Mouse (Mus musculus) limb, embryonic 12.5 days (tissue): ENCODE measurements around the gene Atmin. TPM values are rescaled to one million over a fixed set of nuclear protein-coding genes. Genes with fewer than 3 reads are reported as not detected.

Experiments used
- ATAC-seq: fragments of 200-750 bp; cut with Nextera tagmentation; 2 replicates; pipeline ENCODE4 v1.8.0; 2017; ENCODE audit warnings: low read depth, moderate TSS enrichment; ENCODE audit not compliant: insufficient number of reproducible peaks, insufficient read depth, low FRiP score, low TSS enrichment
- H3K27ac ChIP-seq: fragments of 300-500 bp; sonication (generic); 2 replicates; pipeline ENCODE4 v1.5.1; 2016; ENCODE audit warnings: mild to moderate bottlenecking, moderate library complexity
- H3K27me3 ChIP-seq: fragments of 300-500 bp; sonication (generic); 2 replicates; pipeline ENCODE4 v1.6.1; 2016; ENCODE audit warnings: mild to moderate bottlenecking, moderate library complexity
- H3K36me3 ChIP-seq: fragments of 300-500 bp; sonication (generic); 2 replicates; pipeline ENCODE4 v1.6.1; 2016; ENCODE audit warnings: mild to moderate bottlenecking, moderate library complexity
- H3K4me1 ChIP-seq: fragments of 300-500 bp; sonication (generic); replicated peaks from 2 replicates; pipeline ENCODE4 v1.6.1; 2016
- H3K4me2 ChIP-seq: fragments of 300-500 bp; sonication (generic); 2 replicates; pipeline ENCODE4 v1.6.1; 2016; ENCODE audit warnings: mild to moderate bottlenecking, moderate library complexity
- H3K4me3 ChIP-seq: fragments of 300-500 bp; sonication (generic); replicated peaks from 2 replicates; pipeline ENCODE4 v1.5.1; 2016; ENCODE audit warnings: mild to moderate bottlenecking
- H3K9ac ChIP-seq: fragments of 300-500 bp; sonication (generic); replicated peaks from 2 replicates; pipeline ENCODE4 v1.6.1; 2016; ENCODE audit warnings: mild to moderate bottlenecking, moderate library complexity
- H3K9me3 ChIP-seq: fragments of 300-500 bp; sonication (generic); 2 replicates; pipeline ENCODE4 v1.6.1; 2016; ENCODE audit warnings: mild to moderate bottlenecking, moderate library complexity
- WGBS: fragments of 180-500 bp; shearing (Covaris S2); methylation state at CpG from one replicate; pipeline ENCODE4 v1.1.7; 2016; 5-methylcytosine and 5-hydroxymethylcytosine counted together
- polyA plus RNA-seq: library from polyadenylated mRNA; unstranded; fragments of >200 nt; fragmentation: Nextera tagmentation; extraction: Ambion mirVana; gene quantifications from 2 replicates; pipeline ENCODE4 v1.2.1, GENCODE M21; 2016

The Atmin gene
- polyA plus RNA-seq, 1 experiment from 2014 or later = 11.7 TPM

DNA sequence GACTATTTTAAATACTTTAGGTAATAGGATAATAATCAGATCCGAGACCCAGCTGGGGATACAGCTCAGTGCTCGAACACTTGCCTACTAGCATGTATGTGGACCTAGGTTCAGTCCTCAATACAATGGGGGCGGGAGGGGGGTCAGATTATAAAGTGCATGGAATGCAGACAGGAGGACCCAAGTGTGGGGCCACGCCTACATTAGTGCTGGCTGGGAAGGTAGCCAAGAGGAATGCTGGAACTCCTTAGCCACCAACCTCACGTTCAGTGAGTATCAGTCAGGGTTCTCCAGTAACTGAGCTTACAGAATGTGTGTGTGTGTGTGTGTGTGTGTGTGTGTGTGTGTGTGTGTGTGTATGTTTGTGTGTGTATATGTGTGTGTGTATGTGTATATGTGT is 8.2 kb downstream of the Atmin start:
- no peak overlapping the region for H3K4me2 ChIP-seq
- no peak for ATAC-seq
- WGBS = 74% methylated on average over 5 of the region's 5 CpGs

DNA sequence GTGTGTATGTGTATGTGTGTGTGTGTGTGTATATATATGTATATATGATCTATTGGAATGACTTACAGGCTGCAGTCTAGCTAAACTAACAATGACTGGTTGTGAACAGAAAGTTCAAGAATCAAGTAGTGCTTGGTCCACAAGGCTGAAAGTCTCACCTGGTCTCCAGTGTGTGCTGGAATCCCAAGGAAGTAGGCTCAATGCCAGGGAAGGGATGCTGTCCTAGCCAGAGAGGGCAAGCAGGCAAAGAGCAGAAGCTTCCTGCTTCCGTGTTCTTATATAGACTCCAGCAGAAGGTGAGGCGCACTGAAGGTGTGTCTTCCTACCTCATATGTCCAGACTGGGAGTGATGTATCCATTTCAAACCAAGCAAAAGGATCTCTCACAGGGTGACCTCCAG is 8.6 kb downstream of the Atmin start:
- Histone ChIP-seq H3K36me3 (peaks cover 41% of the 10 kb centered on the region), H3K9me3 (no peaks in the 10 kb centered on the region), H3K4me2 (no peak overlapping the region), H3K4me1 (peaks cover 6% of the 10 kb centered on the region), H3K4me3 (no peak overlapping the region), H3K27me3 (no peaks in the 10 kb centered on the region), H3K27ac (no peak overlapping the region), H3K9ac (no peak overlapping the region)
- WGBS = 93% methylated on average over 2 of the region's 2 CpGs
- no peak for ATAC-seq

More for the DNA sequence above, 8.2 kb downstream of the Atmin start:
- no peaks in the 10 kb centered on the region for H3K27me3 ChIP-seq
- H3K27ac ChIP-seq = no peak overlapping the region
- H3K9ac ChIP-seq = no peak overlapping the region
- H3K4me1 ChIP-seq = peaks cover 6% of the 10 kb centered on the region
- no peaks in the 10 kb centered on the region for H3K9me3 ChIP-seq
- H3K36me3 ChIP-seq = peaks cover 37% of the 10 kb centered on the region
- H3K4me3 ChIP-seq = no peak overlapping the region

DNA sequence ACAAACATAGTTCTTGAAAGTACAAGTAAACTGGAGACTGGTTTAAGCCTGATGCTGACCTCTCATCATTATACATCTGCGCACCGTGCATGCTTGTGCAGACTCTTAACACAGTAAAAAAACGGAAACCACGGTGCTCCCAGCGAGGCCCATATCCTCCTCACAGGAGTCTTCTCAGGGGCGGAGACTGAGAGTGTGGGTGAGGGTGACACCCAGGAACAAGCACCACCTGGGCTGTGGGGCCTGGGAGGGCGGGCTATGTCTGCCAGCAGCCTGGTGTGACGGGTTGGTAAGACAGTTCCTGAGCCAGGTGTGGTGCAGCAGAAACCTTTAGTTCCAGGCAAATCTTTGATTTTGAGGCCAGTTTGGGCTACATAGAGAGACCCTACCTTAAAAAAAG is 9.2 kb downstream of the Atmin start:
- WGBS = 88% methylated on average over 8 of the region's 8 CpGs
- Histone ChIP-seq H3K36me3 (peaks cover 47% of the 10 kb centered on the region), H3K4me1 (peaks cover 6% of the 10 kb centered on the region), H3K27me3 (no peaks in the 10 kb centered on the region), H3K4me3 (no peak overlapping the region), H3K9me3 (no peaks in the 10 kb centered on the region), H3K4me2 (no peak overlapping the region), H3K27ac (no peak overlapping the region), H3K9ac (no peak overlapping the region)
- ATAC-seq = no peak

GRCm38 (mm10) chr8:116954415-116954814 is 11.2 kb downstream of the Atmin start:
- H3K9me3 ChIP-seq = no peaks in the 10 kb centered on the region
- no peak overlapping the region for H3K9ac ChIP-seq
- no peak overlapping the region for H3K27ac ChIP-seq
- peaks cover 67% of the 10 kb centered on the region for H3K36me3 ChIP-seq
- WGBS = 90% methylated on average over 9 of the region's 9 CpGs
- H3K4me3 ChIP-seq = no peak overlapping the region
- no peak overlapping the region for H3K4me2 ChIP-seq
- no peak for ATAC-seq
- H3K4me1 ChIP-seq = peaks cover 6% of the 10 kb centered on the region
- H3K27me3 ChIP-seq = no peaks in the 10 kb centered on the region

- Histone ChIP-seq H3K9ac (no peak overlapping the region), H3K9me3 (no peaks in the 10 kb centered on the region), H3K4me1 (no peaks in the 10 kb centered on the region), H3K27ac (no peak overlapping the region), H3K27me3 (no peaks in the 10 kb centered on the region), H3K4me3 (no peak overlapping the region), H3K36me3 (no peaks in the 10 kb centered on the region), H3K4me2 (no peak overlapping the region)
- 91% methylated on average over 6 of the region's 6 CpGs for WGBS
- no peak for ATAC-seq
Measured at GRCm38 (mm10) chr8:116969531-116969930, 26.3 kb downstream of the Atmin start.

GRCm38 (mm10) chr8:116975066-116975465 is 31.9 kb downstream of the Atmin start:
- no peak overlapping the region for H3K4me2 ChIP-seq
- WGBS = 42% methylated on average over 5 of the region's 5 CpGs

DNA sequence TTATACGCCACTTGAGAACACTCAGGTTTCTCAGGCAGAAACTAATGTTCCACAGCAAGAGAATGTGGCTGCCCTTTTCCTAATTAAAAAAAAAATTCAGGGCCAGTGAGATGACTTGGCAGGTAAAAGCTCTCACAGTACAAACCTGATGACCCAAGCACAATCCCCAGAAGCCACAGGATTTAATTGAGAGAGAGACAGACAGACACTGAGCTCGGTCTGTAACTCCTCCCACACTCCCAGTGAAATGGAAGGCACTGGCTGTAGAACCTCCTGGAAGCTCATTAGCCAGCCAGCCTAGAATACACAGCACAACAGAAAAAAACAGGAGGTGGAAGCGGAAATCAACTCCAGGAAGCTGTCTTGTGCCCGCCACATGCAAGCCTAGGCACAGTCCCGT is 32.4 kb downstream of the Atmin start:
- H3K27me3 ChIP-seq = no peaks in the 10 kb centered on the region
- ATAC-seq = no peak
- WGBS = 56% methylated on average over 5 of the region's 5 CpGs
- no peak overlapping the region for H3K4me3 ChIP-seq
- no peaks in the 10 kb centered on the region for H3K36me3 ChIP-seq
- H3K9ac ChIP-seq = peak overlapping the region; percentile 34; the same call in 1 of the 2 replicates
- H3K9me3 ChIP-seq = no peaks in the 10 kb centered on the region
- H3K4me1 ChIP-seq = peaks cover 8% of the 10 kb centered on the region; the same call in 1 of the 2 replicates
- no peak overlapping the region for H3K27ac ChIP-seq
- no peak overlapping the region for H3K4me2 ChIP-seq

More at GRCm38 (mm10) chr8:116975066-116975465, 31.9 kb downstream of the Atmin start:
- no peaks in the 10 kb centered on the region for H3K36me3 ChIP-seq
- H3K9me3 ChIP-seq = no peaks in the 10 kb centered on the region
- H3K27me3 ChIP-seq = no peaks in the 10 kb centered on the region
- H3K4me3 ChIP-seq = no peak overlapping the region
- no peak overlapping the region for H3K27ac ChIP-seq
- no peak for ATAC-seq
- peak overlapping the region; percentile 34; the same call in 1 of the 2 replicates for H3K9ac ChIP-seq
- H3K4me1 ChIP-seq = peaks cover 7% of the 10 kb centered on the region; the same call in 1 of the 2 replicates

DNA sequence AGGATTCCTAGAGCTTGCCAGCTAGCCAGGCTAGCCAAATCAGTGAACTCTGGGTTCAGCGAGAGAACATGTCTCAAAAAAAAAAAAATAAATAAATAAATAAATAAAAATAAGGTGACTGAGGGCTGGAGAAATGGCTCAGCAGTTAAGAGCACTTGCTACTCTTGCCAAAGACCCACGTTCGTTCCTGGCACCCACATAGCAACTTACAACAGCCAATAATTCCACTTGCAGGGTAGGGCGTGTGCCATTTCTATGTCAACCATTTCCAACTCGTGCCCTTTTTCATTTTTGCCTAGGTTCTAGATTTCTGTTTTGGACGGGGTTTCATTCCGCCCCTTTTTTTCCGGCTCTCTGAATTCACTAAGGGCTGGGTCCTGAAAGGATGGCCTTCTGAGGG is 34.9 kb downstream of the Atmin start:
- H3K27ac ChIP-seq = no peak overlapping the region
- peaks cover 12% of the 10 kb centered on the region for H3K36me3 ChIP-seq
- ATAC-seq = no peak
- 31% methylated on average over 8 of the region's 8 CpGs for WGBS
- H3K27me3 ChIP-seq = no peaks in the 10 kb centered on the region
- H3K9ac ChIP-seq = no peak overlapping the region
- H3K9me3 ChIP-seq = no peaks in the 10 kb centered on the region
- H3K4me2 ChIP-seq = peak overlapping the region; percentile 73
- H3K4me3 ChIP-seq = peak overlapping the region; percentile 76
- H3K4me1 ChIP-seq = peaks cover 8% of the 10 kb centered on the region; the same call in 1 of the 2 replicates

- peak within 1 kb of the TSS; percentile 76 for H3K4me3 ChIP-seq
- peaks cover 18% of the 10 kb centered on the region for H3K36me3 ChIP-seq
- H3K9ac ChIP-seq = peak within 1 kb of the TSS; percentile 35; the same call in 1 of the 2 replicates
- H3K9me3 ChIP-seq = no peaks in the 10 kb centered on the region
- H3K27ac ChIP-seq = no peak within 1 kb of the TSS
- H3K4me1 ChIP-seq = peaks cover 8% of the 10 kb centered on the region; the same call in 1 of the 2 replicates
- ATAC-seq = peak; percentile 97
- peak within 1 kb of the TSS; percentile 73 for H3K4me2 ChIP-seq
- 0% methylated on average over 46 of the region's 46 CpGs for WGBS
- H3K27me3 ChIP-seq = no peaks in the 10 kb centered on the region
Measured at GRCm38 (mm10) chr8:116978631-116979256, 35.6 kb downstream of the Atmin start, which contains the start of gene 1700030J22Rik. TSS of gene 1700030J22Rik (minus strand) at chr8:116978959.

- H3K36me3 ChIP-seq = peaks cover 31% of the 10 kb centered on the region
- H3K9me3 ChIP-seq = no peaks in the 10 kb centered on the region
- no peak overlapping the region for H3K9ac ChIP-seq
- no peak overlapping the region for H3K27ac ChIP-seq
- H3K27me3 ChIP-seq = no peaks in the 10 kb centered on the region
- peaks cover 6% of the 10 kb centered on the region; the same call in 1 of the 2 replicates for H3K4me1 ChIP-seq
- H3K4me3 ChIP-seq = no peak overlapping the region
- H3K4me2 ChIP-seq = no peak overlapping the region; the same call in 1 of the 2 replicates
- WGBS = 23% methylated on average over 4 of the region's 4 CpGs
- ATAC-seq = no peak
Measured at GRCm38 (mm10) chr8:116980117-116980516, 36.9 kb downstream of the Atmin start.

DNA sequence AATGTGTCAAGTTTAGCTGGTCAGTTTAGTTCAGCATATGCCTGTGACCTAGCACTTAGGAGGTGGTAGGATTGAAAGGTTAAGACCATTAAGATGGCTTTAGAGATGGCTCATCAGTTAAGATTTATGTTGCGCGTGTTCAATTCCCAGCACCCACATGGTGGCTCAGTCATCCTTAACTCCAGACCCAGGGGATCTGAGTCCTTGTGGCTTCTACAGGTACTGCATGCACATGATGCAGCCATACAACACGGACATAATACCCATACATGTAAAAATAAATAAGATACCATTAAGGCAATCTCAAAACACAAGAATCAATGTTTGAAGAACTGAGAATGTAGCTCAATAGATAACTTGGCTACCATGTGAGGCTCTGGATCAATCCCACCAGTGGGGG is 46.6 kb downstream of the Atmin start:
- Histone ChIP-seq H3K27me3 (no peaks in the 10 kb centered on the region), H3K27ac (no peak overlapping the region), H3K4me3 (no peak overlapping the region), H3K36me3 (peaks cover 34% of the 10 kb centered on the region), H3K9ac (no peak overlapping the region), H3K4me1 (peaks cover 9% of the 10 kb centered on the region), H3K4me2 (no peak overlapping the region), H3K9me3 (no peaks in the 10 kb centered on the region)
- ATAC-seq = no peak
- 96% methylated on average over 3 of the region's 3 CpGs for WGBS

DNA sequence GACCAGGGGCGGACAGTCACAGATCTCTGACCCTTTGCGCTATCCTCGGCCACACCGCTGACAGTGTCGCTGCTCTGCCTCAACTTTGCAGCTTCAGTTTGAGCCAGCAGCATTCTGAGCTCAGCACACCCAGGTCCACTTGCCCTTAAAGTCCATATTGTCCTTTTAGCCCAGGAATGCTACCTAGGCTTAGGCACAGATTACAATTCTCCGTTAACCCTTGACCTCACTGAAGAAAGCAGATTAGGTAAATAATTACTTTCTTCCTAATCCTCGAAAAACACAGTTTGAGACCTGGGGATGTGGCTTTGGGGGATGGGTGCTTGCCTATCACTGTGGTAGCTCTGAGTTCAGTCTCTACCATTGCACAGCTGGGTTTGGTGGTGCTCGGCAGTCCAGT is 48.0 kb downstream of the Atmin start:
- H3K9me3 ChIP-seq = no peaks in the 10 kb centered on the region
- H3K4me2 ChIP-seq = no peak overlapping the region
- WGBS = 85% methylated on average over 8 of the region's 8 CpGs
- H3K4me3 ChIP-seq = no peak overlapping the region
- H3K27me3 ChIP-seq = no peaks in the 10 kb centered on the region
- peaks cover 24% of the 10 kb centered on the region for H3K36me3 ChIP-seq
- H3K9ac ChIP-seq = no peak overlapping the region
- ATAC-seq = no peak
- H3K27ac ChIP-seq = no peak overlapping the region
- peaks cover 9% of the 10 kb centered on the region for H3K4me1 ChIP-seq
